ENCODE assay signal across 8 mouse cellular contexts in genomic region chr3:37934905-37935708, GRCm38 (mm10).
DNase-seq lines count a peak whose midpoint lies in the region; ATAC-seq lines count a peak whose summit lies in the region.

No protein-coding gene starts in this region.

- H3K9ac ChIP-seq in midbrain, embryonic 14.5 days (replicated peaks; ENCODE audit: low read length), result no peak overlapping the region
- H3K9ac ChIP-seq in midbrain, embryonic 15.5 days, result no peak overlapping the region

- no peaks in the 10 kb centered on the region for H3K4me1 ChIP-seq in midbrain, embryonic 14.5 days (ENCODE audit: control insufficient read depth, insufficient read depth, low read length)
- H3K4me1 ChIP-seq in midbrain, embryonic 15.5 days, result no peaks in the 10 kb centered on the region

- H3K9me3 ChIP-seq in midbrain, embryonic 14.5 days (ENCODE audit: control insufficient read depth, low read length), result no peaks in the 10 kb centered on the region
- H3K9me3 ChIP-seq in midbrain, embryonic 15.5 days, result no peaks in the 10 kb centered on the region

- no peaks in the 10 kb centered on the region for H3K27me3 ChIP-seq in midbrain, embryonic 14.5 days (ENCODE audit: control insufficient read depth, insufficient read depth, low read length)
- no peaks in the 10 kb centered on the region for H3K27me3 ChIP-seq in midbrain, embryonic 15.5 days (replicated peaks)

- ATAC-seq in midbrain, embryonic 14.5 days (ENCODE audit: low FRiP score, low TSS enrichment), result no peak
- ATAC-seq in midbrain, embryonic 15.5 days (replicated peaks), result no peak

- H3K36me3 ChIP-seq in midbrain, embryonic 14.5 days (ENCODE audit: control insufficient read depth, insufficient read depth, low read length), result no peaks in the 10 kb centered on the region
- H3K36me3 ChIP-seq in midbrain, embryonic 15.5 days (replicated peaks), result no peaks in the 10 kb centered on the region

- no peak overlapping the region for H3K4me2 ChIP-seq in midbrain, embryonic 14.5 days (ENCODE audit: low read length)
- H3K4me2 ChIP-seq in midbrain, embryonic 15.5 days, result no peak overlapping the region

- H3K4me3 ChIP-seq in midbrain, embryonic 14.5 days (replicated peaks; ENCODE audit: low read depth, low read length), result no peak overlapping the region
- no peak overlapping the region for H3K4me3 ChIP-seq in midbrain, embryonic 15.5 days

- DNase-seq in midbrain, embryonic 14.5 days, result peak; percentile 46
- DNase-seq in forelimb bud, embryonic 11.5 days (ENCODE audit: low read depth, low spot score), result peak; percentile 74
- peak; percentile 46 for DNase-seq in kidney, adult 18-20 months
- DNase-seq in mesoderm, embryonic 11.5 days (ENCODE audit: low read depth, low spot score), result peak; percentile 67
- DNase-seq in layer of hippocampus, postnatal 25 days (ENCODE audit: extremely low spot score in 1 of 2, low spot score in 1 of 2), result no peak
- no peak for DNase-seq in thymus, postnatal 10 days (ENCODE audit: low spot score in 2 of 2)
- DNase-seq in urinary bladder, adult 2 months (ENCODE audit: low spot score), result no peak

- 57% methylated on average over 10 of the region's 10 CpGs for WGBS in midbrain, embryonic 14.5 days
- 53% methylated on average over 10 of the region's 10 CpGs for WGBS in midbrain, embryonic 15.5 days

- H3K27ac ChIP-seq in midbrain, embryonic 14.5 days (replicated peaks; ENCODE audit: low read depth, low read length), result no peak overlapping the region
- H3K27ac ChIP-seq in midbrain, embryonic 15.5 days, result no peak overlapping the region

Comparison
In these comparisons a context has a peak if more than half of its experiments do, and no peak if none do; other contexts are left out.
1. DNase-seq: peak in midbrain, embryonic 14.5 days (single experiment), forelimb bud, embryonic 11.5 days (single experiment), kidney, adult 18-20 months (single experiment) and mesoderm, embryonic 11.5 days (single experiment); none in layer of hippocampus, postnatal 25 days (0 of 2), thymus, postnatal 10 days (0 of 2) and urinary bladder, adult 2 months (single experiment).